Mouse (Mus musculus) 3T3-L1 (cell line): ENCODE measurements around the gene Scel.

Experiments used
- DNase-seq: peaks from one replicate; pipeline ENCODE4 v3.0.0-alpha.2; 2015; ENCODE audit warnings: low read depth, low spot score

Scel gene

DNA sequence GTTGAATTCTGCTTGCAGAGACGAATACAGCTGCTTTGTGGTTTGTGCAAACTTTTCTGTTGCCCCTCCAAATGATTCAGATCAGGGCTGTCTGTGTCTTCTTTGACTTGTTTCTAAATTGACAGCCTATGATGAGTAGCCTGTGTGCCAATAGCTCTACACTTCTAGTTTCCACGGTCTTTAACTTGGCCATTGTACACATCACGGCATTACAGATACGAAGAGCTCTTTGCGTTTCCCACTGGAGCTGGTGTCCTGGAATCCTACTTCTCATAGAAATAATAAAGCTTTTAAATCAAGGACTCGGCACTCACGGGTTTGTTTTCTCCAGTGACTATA lies 300 bp downstream of the Scel start:
- DNase-seq, result no peak

DNA sequence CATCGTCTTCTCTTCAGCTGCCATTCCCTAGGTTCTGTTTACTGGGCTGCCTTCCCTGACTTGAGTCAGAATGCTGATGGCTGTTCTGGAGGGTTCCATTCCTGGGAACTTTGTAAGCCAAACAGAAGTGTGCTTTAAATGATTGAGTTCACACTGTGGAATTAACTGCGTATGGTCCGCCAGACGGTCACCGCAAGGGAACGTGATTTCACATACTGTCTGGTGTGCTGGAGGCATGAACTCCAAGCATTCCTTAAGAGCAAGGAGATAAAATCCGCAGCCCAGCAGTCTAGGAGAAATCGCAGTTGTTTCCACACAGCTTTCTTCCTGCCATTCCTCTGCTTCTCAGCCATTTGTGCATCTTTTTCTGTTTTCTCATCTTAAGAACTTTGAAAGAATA lies 2.3 kb downstream of the Scel start:
- no peak for DNase-seq

DNA sequence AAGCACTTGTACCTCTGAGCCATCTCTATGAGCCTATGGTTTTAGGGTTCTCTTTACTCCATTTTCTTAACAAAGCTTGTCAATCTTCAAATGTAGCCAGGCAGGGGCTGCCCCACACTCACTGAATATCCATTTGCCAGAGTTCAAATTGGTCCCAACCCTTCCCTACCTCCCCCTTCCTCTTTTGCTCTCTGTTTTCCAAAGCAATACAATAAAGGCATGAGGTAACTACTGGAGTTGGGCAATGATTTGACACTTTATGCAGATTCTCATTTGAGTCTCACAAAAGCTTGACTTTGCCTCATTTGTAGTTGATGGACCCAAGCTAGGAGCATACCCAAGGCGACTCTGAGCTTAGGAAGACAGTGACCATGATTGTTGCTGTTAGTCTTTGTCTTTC lies 13.1 kb downstream of the Scel start:
- no peak for DNase-seq

DNA sequence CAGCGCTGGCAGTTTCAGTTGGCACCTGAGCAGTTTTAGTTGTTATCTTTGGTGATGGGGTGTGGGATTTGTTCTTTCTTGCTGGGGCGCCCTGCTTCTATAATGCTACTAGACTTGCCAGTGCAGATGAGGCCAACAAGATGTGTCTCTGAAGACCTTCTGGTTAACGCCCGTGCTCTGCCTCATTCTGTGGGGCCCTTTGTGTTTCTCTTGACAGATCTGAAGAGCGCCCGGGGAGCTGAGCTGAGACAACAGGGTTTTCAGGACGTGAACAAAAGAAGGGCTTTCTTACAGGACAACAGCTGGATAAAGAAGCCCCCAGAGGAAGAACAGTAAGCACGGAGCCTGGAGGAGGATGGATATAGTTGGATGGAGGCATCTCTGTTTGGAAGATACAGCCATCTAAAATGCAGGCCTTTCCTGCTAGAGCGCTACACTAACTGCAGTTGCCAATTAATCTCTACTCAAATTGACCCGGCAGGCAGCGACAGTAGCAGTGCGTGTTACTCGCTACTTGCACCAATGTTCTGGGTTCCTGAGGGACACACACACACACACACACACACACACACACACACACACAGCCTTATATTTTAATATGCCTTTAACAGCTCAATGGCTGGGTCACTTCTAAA lies 16.7 kb downstream of the Scel start:
- no peak for DNase-seq

DNA sequence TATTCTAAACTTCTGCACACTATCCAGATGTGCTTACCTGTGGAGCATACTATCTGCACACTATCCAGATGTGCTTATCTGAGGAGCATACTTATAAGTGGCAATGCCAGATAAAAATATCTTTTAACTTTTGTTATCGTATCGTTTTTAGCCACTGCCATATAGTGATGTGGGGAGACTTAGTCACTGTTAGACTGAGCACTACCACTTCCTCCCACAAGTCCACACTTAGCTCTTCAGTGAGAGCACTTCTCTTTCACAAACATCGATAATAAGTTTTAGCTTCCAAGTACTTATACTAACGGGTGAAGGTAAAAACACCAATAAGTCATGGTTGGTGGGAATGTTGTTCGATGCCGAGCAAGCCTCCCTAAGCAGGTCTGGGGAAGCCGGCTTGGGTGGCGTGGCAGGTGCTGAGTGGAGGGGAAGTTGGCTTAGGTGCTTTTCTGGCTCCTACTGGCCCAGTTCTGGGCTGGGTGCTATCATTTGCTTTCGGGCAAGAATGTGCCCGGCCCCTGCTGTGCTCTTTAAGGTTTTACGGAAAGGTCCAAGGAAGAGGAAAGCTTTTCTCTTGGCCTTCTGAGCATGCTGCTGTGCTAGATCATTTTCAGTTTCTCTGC lies 18.7 kb downstream of the Scel start:
- DNase-seq, result no peak

DNA sequence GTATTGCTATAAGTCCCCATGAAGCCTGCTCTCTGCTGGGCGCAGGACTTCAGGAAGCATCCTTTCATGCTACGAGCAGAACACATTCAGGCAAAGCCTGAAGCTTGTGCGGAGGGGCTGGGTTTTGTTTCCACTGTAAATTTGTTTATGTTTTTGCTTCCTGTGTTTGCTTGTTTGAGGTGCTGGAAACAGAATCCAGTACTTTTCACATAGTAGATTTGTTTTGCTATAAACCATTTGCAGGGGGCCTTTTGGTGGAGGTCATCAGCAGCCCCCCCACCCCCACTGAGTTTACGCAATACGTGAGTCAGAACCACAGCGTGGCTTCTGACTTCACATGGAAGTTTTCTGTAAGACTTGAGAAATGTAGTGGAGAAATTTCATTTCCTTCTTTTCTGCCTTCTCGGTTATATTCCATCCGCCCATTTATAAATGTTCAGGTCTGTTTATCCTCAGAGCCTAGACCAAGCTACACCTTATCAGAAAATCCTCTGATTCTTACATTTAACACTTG lies 22.4 kb downstream of the Scel start:
- no peak for DNase-seq

DNA sequence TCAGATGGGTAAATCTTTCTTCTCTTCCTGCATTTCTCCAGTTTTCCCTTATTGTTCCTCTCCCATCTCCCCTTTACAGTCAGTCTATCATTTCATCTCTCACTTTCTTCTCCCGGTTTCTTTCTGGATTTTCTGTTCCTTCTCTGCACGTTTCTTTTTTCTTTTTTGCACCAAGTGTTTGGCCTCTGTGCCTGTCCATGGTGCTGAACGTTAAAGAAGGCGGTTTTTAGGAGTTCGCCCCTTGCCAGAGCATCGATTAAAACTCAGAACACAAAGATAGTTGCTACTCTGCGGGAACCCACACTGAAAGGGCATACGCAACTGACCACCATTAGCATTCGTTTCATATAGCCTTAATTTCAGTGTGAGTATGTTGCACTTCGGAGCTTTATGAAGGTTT lies 23.2 kb downstream of the Scel start:
- DNase-seq, result peak; percentile 33

DNA sequence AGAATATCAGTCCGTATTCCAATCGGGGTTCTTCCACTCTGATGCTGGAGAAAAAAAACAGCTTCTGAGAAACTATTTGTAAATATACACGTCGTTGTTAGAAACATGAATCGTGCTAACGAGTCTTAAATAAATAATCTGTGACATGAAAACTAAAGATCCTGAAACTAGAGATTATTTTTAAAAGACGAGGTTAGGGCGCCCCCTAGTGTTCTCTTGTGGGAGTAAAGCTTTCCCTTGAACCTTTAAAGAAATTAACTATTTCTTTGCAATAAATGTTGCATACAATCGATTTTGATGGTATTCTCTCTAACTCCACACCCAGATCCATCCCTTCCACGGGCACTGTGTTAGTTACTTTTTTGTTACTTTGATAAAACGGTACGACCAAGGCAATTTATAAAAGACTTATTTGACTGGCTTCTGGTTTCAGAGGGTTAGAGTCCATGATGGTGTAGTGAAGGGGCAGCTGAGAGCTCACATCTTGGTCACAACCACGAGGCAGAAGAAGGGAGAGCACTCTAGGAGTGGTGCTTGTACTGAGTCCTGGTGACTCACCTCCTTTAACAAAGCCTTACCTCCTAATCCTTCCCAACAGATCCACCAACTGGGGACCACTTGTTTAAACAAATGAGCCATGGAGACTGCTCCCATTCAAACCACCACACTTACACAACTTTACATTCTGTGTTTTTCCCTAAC lies 24.4 kb downstream of the Scel start:
- DNase-seq, result peak; percentile 70

DNA sequence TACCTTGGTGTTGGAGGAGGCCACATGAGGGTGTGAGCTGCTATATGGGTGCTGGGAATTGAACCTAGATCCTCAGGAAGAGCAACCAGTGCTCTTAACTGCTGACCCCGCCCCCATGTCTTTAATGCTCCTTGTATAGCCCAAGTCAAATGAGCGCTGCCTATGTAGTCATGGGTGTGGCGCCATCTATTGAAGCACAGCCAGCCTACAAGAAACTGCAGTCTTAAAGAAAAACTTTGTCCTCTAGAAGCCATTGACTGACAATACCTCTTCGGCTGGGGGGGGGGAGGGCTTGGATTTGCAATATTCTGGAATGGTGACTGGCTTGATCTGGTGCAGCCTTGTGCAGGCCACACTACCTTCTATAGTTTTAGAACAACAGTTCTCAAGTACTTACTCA lies 26.7 kb downstream of the Scel start:
- peak; percentile 12 for DNase-seq

DNA sequence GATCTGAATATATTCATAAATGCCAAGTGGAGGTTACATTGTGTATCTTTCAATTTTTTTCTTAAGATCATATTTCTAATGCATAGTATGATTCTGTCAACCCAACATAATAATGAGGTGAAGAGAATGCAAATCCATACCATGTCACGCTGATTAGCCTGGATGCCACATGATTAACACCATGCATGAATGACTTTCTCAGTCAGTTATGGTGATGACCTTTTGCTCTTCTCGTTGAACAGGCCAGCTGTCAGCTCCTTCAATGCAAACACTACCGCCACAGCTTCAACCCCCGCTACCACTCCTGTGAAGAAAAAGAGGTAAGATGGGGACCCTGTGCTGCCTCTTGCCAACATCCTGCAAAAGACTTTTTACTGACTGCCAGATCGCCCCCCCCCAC lies 28.5 kb downstream of the Scel start:
- no peak for DNase-seq

DNA sequence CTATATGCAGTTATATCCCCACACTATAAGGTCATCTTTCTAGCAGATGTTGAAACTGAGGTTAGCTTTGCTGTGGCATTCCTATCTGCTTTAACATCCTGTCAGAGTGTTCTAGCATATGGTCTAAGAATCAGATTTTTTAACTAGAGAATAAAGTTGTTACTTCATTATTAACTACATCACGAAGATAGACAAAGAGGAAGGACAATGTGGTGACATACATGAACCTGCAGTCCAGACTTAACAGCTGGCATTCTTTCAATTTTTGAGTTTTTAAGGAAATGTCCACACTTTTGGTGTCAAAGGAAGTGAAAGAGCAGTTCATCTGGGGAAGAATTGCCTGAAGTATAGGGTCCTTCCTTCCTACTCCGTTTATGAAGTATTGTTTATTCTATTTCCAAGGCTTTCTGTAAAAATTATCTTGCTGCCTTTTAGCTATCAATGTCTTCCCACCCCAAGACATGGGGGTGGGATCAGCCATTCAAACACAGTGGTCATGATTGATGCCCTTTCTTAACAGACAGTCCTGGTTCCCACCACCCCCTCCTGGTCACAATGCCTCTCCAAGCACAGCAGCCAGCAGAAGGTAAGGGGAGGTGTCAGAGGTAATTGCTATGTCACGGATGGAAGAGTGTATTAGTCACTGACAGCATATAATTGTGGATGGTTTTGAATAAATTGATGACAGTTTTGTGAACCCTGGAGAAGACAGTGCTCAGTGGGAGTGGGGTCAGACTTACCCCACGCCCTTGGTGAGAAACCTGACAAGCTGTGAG lies 30.4 kb downstream of the Scel start:
- DNase-seq, result no peak

DNA sequence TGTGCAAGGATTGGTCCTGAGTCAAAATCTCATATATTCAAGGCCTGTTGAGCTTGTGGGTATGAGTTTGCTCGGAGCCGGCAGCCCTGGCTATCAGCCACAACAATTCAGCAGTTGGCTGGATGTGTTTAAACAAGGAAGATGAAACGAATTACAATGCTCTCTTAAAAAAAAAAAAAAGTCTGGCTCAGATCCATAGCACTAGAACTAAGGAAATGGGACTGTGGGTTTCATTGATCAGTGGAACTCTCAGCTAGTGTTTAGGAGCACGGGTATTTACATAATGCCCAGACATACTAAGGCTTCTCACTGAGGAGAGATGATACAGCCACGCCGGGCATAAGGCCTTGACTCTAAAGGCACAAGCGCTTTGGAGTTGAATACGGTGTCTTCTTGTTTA lies 32.6 kb downstream of the Scel start:
- DNase-seq, result no peak

DNA sequence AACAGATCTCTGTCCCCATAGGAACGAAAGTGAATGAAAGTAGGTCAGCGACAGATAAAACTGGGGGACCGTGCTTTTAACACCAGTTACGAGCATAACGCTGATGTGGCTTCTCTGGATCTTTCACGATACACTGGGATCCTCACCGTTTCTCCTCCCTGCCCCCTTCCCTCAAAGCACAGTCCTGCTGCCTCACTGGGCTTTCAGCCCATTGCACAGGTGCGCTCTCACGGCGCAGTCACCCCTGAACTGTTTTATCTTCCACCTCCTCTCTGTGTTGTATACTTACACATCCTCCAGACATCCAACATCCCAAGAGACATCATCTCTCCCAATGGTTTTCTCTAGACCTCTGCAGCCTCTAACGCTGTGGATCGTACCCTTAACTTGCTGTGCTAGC lies 33.1 kb downstream of the Scel start:
- DNase-seq, result no peak

DNA sequence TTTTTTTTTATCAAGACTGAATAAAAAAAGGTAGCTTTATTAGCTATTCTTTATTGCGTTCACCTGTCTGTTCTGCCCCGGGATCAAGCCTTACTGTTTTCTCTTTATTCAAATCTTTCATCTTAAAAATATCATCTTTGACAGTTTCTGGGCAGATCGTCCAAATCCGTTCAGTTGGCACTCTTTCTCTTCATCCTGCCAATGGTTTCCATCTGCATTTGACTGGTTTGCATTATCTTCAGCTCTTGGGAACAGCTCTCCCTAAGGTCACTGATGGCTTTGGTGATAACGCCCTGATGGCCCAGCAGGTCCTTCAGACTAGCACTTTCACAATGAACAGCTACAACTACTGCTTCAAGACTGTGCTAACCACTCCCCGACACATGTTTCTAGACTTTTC lies 35.1 kb downstream of the Scel start:
- DNase-seq, result no peak

DNA sequence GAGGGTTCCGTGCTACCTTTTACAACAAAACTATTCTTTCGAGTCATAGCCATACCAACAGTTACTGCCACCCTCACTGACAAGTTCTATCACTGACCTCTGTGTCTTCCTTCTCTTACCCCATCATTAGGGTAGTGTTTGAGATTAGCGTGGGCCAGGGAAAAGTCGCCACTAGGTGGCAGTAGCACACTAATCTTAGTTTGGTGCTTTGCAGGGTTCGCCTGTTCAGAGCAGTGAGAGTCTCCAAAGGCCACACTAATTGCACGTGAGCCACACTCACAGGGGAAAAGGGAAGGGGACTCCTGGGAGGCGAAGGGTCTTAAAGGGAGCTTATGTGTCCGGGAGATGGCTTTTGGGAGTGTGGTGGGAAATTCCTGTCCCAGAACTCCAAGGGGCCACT lies 37.3 kb downstream of the Scel start:
- DNase-seq, result peak; percentile 72

DNA sequence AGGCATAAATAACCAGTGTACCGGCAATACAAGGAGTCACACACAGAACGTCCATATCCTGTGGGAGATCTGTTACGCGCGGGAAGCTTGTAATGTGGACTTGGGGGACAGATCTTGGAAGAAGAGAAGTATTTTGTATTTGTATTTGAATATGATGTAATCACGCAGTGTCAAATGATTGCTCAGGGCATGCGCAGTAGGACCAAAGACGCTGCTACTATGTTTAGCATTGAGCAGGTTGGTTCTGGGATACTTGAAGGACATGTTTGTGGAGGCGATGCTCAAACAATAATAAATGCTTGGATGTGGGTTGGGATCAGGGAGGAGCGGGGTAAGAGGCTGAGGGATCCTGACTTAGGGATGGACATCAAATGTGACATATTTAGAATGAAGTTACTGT lies 37.8 kb downstream of the Scel start:
- DNase-seq, result no peak

DNA sequence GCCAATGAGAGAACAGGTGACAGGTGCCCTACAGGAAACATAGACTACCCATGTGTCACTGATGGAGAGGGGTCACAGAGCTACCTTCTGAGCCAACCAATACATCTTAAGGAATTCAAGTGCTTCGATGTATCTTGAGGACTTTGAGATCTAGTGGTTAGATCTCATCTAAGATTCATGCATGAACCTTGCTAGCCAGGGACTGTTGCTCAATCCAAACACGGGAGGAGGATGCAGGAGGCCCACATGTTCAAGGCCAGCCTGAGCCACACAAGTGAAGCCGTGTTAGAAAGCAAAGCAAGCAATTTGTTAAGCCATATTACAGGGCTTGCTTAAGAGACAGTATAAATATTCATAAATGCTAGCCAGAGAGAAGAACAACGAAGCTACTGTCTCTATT lies 38.8 kb downstream of the Scel start:
- DNase-seq, result no peak

DNA sequence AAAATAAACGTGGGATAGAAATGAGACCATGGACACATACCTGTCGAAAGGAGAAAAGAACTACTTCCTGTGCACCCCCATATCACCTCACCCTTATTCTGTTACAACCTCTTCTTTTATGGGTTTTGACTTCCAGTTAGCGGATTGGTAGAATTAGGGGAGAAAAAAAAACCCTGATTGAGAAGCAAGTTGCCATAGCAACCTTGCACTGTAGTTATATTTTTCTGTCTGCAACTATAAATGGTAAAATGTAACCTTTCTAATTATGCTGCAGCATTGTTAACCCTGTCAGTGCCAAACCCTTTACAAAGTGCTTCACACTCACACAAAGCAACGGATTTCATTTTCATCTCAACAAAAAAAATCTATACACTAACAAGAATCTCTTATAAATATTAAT lies 39.2 kb downstream of the Scel start:
- no peak for DNase-seq

DNA sequence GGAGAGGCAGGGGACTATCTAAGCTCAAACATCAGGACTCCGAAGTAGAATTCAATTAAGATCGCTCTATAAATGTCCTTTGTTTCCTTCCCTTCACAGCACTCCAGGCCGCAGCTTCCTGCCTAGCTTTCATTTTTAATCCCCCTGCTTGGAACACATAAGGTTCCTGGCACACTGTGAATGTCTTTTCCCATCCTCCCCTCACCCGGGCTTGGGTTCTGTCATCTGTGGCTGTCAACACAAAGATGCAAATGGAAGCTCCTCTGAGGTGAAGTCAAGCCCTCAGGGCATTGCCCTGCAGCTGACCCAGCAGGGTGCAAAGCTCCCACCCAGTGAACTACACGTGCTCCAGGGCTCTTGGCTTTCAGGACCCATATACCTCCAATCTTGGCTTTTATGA lies 43.5 kb downstream of the Scel start:
- DNase-seq, result no peak

DNA sequence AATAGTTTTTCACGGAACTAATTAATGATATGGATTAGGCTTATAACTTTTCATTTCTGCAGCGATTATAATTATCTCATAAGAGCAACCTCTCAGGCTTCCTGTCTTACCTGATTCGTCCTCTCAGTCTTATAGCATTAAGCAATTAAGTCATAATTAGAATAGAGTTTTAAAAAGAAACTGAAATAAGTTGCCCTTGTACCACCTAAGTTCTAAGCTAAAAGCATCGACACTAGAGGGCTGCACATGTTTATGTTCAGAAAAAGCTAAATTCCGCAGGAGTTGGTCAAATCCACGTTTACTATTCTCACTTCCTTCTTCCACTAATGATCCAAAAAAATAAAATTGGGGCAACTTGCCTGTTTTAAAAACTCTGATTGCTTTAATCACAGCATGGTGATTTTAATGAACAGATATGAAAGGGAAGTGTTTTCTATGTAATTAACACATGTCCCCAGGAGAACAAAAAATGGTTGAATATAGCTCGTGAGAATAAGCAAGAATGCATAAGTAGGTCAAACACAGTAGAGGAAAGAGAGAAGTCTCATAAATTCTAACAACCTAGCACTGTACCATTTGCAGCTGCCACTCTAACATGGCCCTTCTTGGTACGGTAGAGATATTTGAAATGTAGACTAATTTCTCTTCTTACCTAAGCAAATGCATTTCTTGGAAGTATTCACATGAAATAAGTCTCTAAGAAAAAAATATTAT lies 48.4 kb downstream of the Scel start:
- no peak for DNase-seq

DNA sequence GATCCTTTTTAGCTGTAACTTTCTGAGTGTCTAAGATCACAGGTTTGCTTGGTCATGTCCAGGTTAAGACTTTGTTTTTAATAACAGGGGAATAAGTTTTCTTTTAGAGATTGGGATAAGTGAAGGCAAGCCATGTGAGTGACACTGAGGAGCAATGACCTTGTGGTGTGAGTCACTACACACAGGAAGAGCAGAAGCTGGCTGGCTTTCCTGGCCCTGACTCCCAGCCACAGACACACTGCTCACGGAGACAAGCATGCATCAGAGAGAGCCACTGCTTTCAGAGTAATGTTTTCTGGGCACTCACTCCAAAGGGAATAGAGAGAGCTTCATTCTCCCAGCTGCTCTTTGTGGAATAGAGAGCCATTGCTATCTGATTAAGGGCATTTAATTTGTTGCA lies 54.8 kb downstream of the Scel start:
- peak; percentile 4 for DNase-seq

DNA sequence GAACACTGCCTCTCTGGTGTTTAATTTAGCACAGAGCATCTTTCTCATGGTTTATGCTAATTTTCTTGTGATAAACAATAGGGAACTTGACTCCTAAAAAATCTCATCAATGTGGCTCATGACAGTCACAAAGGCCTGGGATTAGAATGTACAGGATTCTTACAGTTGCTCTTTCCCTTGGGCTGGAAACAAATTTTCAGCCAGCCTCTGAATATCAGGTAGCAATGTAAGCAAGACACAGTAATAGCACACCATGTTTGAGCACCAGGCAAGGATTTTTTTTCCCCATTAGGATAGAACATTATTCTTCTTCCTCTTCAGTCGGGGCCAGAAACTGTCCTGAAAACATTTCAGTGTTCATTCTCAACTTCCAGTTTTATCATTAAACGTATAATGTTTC lies 55.3 kb downstream of the Scel start:
- DNase-seq, result no peak
